Comparison of ENCODE assay signal across 11 mouse cellular contexts in the genomic region with DNA sequence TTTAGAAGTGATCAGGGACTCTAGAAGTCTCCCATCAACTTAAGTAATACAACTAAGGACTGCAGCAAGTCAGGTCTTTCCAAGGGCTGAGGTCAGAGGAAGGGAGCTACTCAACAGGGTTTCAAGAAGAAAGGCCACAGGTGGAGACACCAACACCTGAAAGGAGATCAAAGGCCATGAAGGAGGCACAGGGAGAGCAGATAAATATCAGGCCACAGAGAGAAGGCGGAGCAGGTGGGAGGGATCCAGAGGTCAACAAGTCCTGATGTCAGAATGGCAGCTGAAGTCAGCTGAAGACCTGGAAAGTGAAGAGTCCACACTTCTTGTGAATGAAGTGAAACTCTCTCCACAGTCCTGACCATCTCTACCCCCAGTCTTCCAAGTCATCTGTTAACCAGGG. TPM values are rescaled to one million over a fixed set of nuclear protein-coding genes. Genes with fewer than 3 reads are reported as not detected.
A peak's percentile ranks its signal among the peaks of the same experiment; 100 is the strongest.
DNase-seq lines count a peak whose midpoint lies in the region; ATAC-seq and TF ChIP-seq lines count a peak whose summit lies in the region.
"Had no signal": no experiment of that assay in that cellular context is flagged by ENCODE, and none has a peak within 500 bp of the region (broad histone marks: within the 10 kb centered on the region; RNA-seq: fewer than 3 reads in every experiment).

No protein-coding gene starts in this region.

- ATAC-seq in heart, embryonic 12.5 days (ENCODE audit: insufficient number of reproducible peaks, low FRiP score) = no peak
- ATAC-seq in lung, embryonic 14.5 days (ENCODE audit: insufficient read depth) = no peak
- ATAC-seq in intestine, embryonic 15.5 days = peak; percentile 11; the same call in 1 of the 2 replicates
- no peak for ATAC-seq in stomach, embryonic 16.5 days (ENCODE audit: insufficient read depth, low FRiP score)

- peak overlapping the region; percentile 25; the same call in 1 of the 2 replicates for H3K27ac ChIP-seq in heart, embryonic 12.5 days (ENCODE audit: poor library complexity, severe bottlenecking)
- peak overlapping the region; percentile 63 for H3K27ac ChIP-seq in lung, embryonic 14.5 days (ENCODE audit: low read depth)
- no peak overlapping the region for H3K27ac ChIP-seq in intestine, embryonic 15.5 days
- H3K27ac ChIP-seq in stomach, embryonic 16.5 days (ENCODE audit: low read length) = peak overlapping the region; percentile 4; the same call in 1 of the 2 replicates
- H3K27ac ChIP-seq: embryonic facial prominence, embryonic 10.5 days; forebrain, embryonic 12.5 days; liver, embryonic 15.5 days had no signal

- no peak for TF ChIP-seq CTCF in lung, embryonic 14.5 days (IDR thresholded peaks at IDR 0.05; ENCODE audit: low read depth)

- no peaks in the 10 kb centered on the region for H3K9me3 ChIP-seq in heart, embryonic 12.5 days (replicated peaks)
- H3K9me3 ChIP-seq in lung, embryonic 14.5 days (ENCODE audit: low read depth, low read length) = no peaks in the 10 kb centered on the region
- no peaks in the 10 kb centered on the region for H3K9me3 ChIP-seq in intestine, embryonic 15.5 days
- no peaks in the 10 kb centered on the region for H3K9me3 ChIP-seq in stomach, embryonic 16.5 days (replicated peaks; ENCODE audit: control insufficient read depth, low read length)
- H3K9me3 ChIP-seq: embryonic facial prominence, embryonic 10.5 days; forebrain, embryonic 12.5 days; liver, embryonic 15.5 days had no signal

- DNase-seq in heart, adult 9 months (ENCODE audit: low spot score in 2 of 2) = no peak
- no peak for DNase-seq in lung, embryonic 14.5 days
- no peak for DNase-seq in lung, postnatal 14 days
- DNase-seq in embryo, embryonic 10 days (ENCODE audit: low spot score) = no peak
- no peak for DNase-seq in retina, postnatal 1 day

- WGBS in heart, embryonic 12.5 days = 74% methylated on average over 1 of the region's 1 CpGs
- 61% methylated on average over 1 of the region's 1 CpGs for whole genome bisulfite sequencing in lung, embryonic 14.5 days
- 83% methylated on average over 1 of the region's 1 CpGs for WGBS in intestine, embryonic 15.5 days
- 88% methylated on average over 1 of the region's 1 CpGs for WGBS in stomach, embryonic 16.5 days

- H3K4me3 ChIP-seq in heart, embryonic 12.5 days = no peak overlapping the region
- H3K4me3 ChIP-seq in lung, embryonic 14.5 days (ENCODE audit: low read depth, low read length) = no peak overlapping the region
- H3K4me3 ChIP-seq in intestine, embryonic 15.5 days (replicated peaks) = no peak overlapping the region
- H3K4me3 ChIP-seq in stomach, embryonic 16.5 days (replicated peaks; ENCODE audit: low read length) = no peak overlapping the region
- H3K4me3 ChIP-seq: embryonic facial prominence, embryonic 10.5 days; forebrain, embryonic 12.5 days; liver, embryonic 15.5 days had no signal

- H3K36me3 ChIP-seq in heart, embryonic 12.5 days = no peaks in the 10 kb centered on the region
- no peaks in the 10 kb centered on the region for H3K36me3 ChIP-seq in lung, embryonic 14.5 days (ENCODE audit: insufficient read depth)
- H3K36me3 ChIP-seq in intestine, embryonic 15.5 days = no peaks in the 10 kb centered on the region
- no peaks in the 10 kb centered on the region for H3K36me3 ChIP-seq in stomach, embryonic 16.5 days (ENCODE audit: control insufficient read depth, insufficient read depth, low read length)
- H3K36me3 ChIP-seq: embryonic facial prominence, embryonic 10.5 days; forebrain, embryonic 12.5 days; liver, embryonic 15.5 days had no signal

- H3K27me3 ChIP-seq in heart, embryonic 12.5 days (replicated peaks) = no peaks in the 10 kb centered on the region
- H3K27me3 ChIP-seq in lung, embryonic 14.5 days (ENCODE audit: insufficient read depth, low read length) = peaks cover 3% of the 10 kb centered on the region; the same call in 1 of the 2 replicates
- H3K27me3 ChIP-seq in intestine, embryonic 15.5 days (replicated peaks) = no peaks in the 10 kb centered on the region
- no peaks in the 10 kb centered on the region for H3K27me3 ChIP-seq in stomach, embryonic 16.5 days (ENCODE audit: control insufficient read depth, insufficient read depth, low read length)

- no peak overlapping the region for H3K9ac ChIP-seq in heart, embryonic 12.5 days
- H3K9ac ChIP-seq in lung, embryonic 14.5 days = no peak overlapping the region
- H3K9ac ChIP-seq in intestine, embryonic 15.5 days = no peak overlapping the region
- no peak overlapping the region for H3K9ac ChIP-seq in stomach, embryonic 16.5 days (ENCODE audit: low read length)
- H3K9ac ChIP-seq: forebrain, embryonic 12.5 days; liver, embryonic 15.5 days had no signal

- peaks cover 18% of the 10 kb centered on the region for H3K4me1 ChIP-seq in heart, embryonic 12.5 days (replicated peaks)
- H3K4me1 ChIP-seq in lung, embryonic 14.5 days (ENCODE audit: insufficient read depth) = peaks cover 10% of the 10 kb centered on the region; the same call in 1 of the 2 replicates
- 0 out of 2 replicates have a peak, but pooled peaks cover 4% of the 10 kb centered on the region for H3K4me1 ChIP-seq in intestine, embryonic 15.5 days (replicated peaks)
- peaks cover 9% of the 10 kb centered on the region; the same call in 1 of the 2 replicates for H3K4me1 ChIP-seq in stomach, embryonic 16.5 days (ENCODE audit: control insufficient read depth, insufficient read depth, low read length)

- no peak overlapping the region for H3K4me2 ChIP-seq in heart, embryonic 12.5 days
- peak overlapping the region; percentile 15; the same call in 1 of the 2 replicates for H3K4me2 ChIP-seq in lung, embryonic 14.5 days
- no peak overlapping the region for H3K4me2 ChIP-seq in intestine, embryonic 15.5 days (replicated peaks)
- 0 out of 2 replicates have a peak overlapping the region, but pooled peaks have one; percentile 5 for H3K4me2 ChIP-seq in stomach, embryonic 16.5 days (ENCODE audit: low read depth, low read length)
- H3K4me2 ChIP-seq: forebrain, embryonic 12.5 days; liver, embryonic 15.5 days had no signal

RNA-seq across cellular contexts. Expression of gene Arap2, which starts 2.9 kb away (rescaled TPM):
- 4.4 and 4.5 TPM in 2 replicates for polyA plus RNA-seq in heart, embryonic 12.5 days (2016; fragmentation: Nextera tagmentation; extraction: Ambion mirVana)
- 6.6 and 7.0 TPM in 2 replicates for polyA plus RNA-seq in lung, embryonic 14.5 days (2014; fragmentation: Nextera tagmentation; extraction: Ambion mirVana)
- 5.7 and 5.9 TPM in 2 replicates for polyA plus RNA-seq in intestine, embryonic 15.5 days (2015; fragmentation: Nextera tagmentation; extraction: Ambion mirVana)
- polyA plus RNA-seq in stomach, embryonic 16.5 days (2015; fragmentation: Nextera tagmentation; extraction: Ambion mirVana) = 7.6 and 9.3 TPM in 2 replicates

RNA-seq across cellular contexts. Expression of gene Dthd1, which starts 50.6 kb away (rescaled TPM):
- polyA plus RNA-seq in heart, embryonic 12.5 days (2016; fragmentation: Nextera tagmentation; extraction: Ambion mirVana) = 0.08 and 0.18 TPM in 2 replicates
- polyA plus RNA-seq in lung, embryonic 14.5 days (2014; fragmentation: Nextera tagmentation; extraction: Ambion mirVana) = not detected in 2 replicates
- not detected in 2 replicates for polyA plus RNA-seq in intestine, embryonic 15.5 days (2015; fragmentation: Nextera tagmentation; extraction: Ambion mirVana)
- not detected in 2 replicates for polyA plus RNA-seq in stomach, embryonic 16.5 days (2015; fragmentation: Nextera tagmentation; extraction: Ambion mirVana)
- polyA plus RNA-seq: embryonic facial prominence, embryonic 10.5 days; forebrain, embryonic 12.5 days; liver, embryonic 15.5 days had no signal

Comparison
In these comparisons a context has a peak if more than half of its experiments do, and no peak if none do; other contexts are left out.
1. H3K4me2 ChIP-seq: peak in lung, embryonic 14.5 days (single experiment) and stomach, embryonic 16.5 days (single experiment); none in heart, embryonic 12.5 days (single experiment) and intestine, embryonic 15.5 days (single experiment).